Mouse (Mus musculus) forebrain, embryonic 13.5 days (tissue): ENCODE measurements around the gene Fndc3b. TPM values are rescaled to one million over a fixed set of nuclear protein-coding genes. Genes with fewer than 3 reads are reported as not detected.

Source experiments
- ATAC-seq: fragments of 200-750 bp; cut with Nextera tagmentation; 2 replicates; pipeline ENCODE4 v1.8.0; 2017
- H3K27ac ChIP-seq: fragments of 300-500 bp; sonication (generic); 2 replicates; pipeline ENCODE4 v1.5.1; 2015; ENCODE audit warnings: inconsistent platforms, mild to moderate bottlenecking, moderate library complexity
- H3K27me3 ChIP-seq: fragments of 300-500 bp; sonication (generic); 2 replicates; pipeline ENCODE4 v1.6.1; 2015; ENCODE audit warnings: mild to moderate bottlenecking, inconsistent platforms
- H3K36me3 ChIP-seq: fragments of 300-500 bp; sonication (generic); 2 replicates; pipeline ENCODE4 v1.6.1; 2015; ENCODE audit warnings: mild to moderate bottlenecking, inconsistent platforms; ENCODE audit not compliant: poor library complexity, severe bottlenecking
- H3K4me1 ChIP-seq: fragments of 300-500 bp; sonication (generic); 2 replicates; pipeline ENCODE4 v1.6.1; 2015; ENCODE audit warnings: inconsistent platforms
- H3K4me2 ChIP-seq: fragments of 300-500 bp; sonication (generic); 2 replicates; pipeline ENCODE4 v1.6.1; 2015; ENCODE audit warnings: inconsistent platforms, mild to moderate bottlenecking, moderate library complexity
- H3K4me3 ChIP-seq: fragments of 300-500 bp; sonication (generic); 2 replicates; pipeline ENCODE4 v1.5.1; 2015; ENCODE audit warnings: mild to moderate bottlenecking, inconsistent platforms
- H3K9ac ChIP-seq: fragments of 300-500 bp; sonication (generic); 2 replicates; pipeline ENCODE4 v1.6.1; 2015; ENCODE audit warnings: mild to moderate bottlenecking, inconsistent platforms
- H3K9me3 ChIP-seq: fragments of 300-500 bp; sonication (generic); replicated peaks from 2 replicates; pipeline ENCODE4 v1.6.1; 2016; ENCODE audit warnings: inconsistent platforms
- WGBS: fragments of 180-500 bp; shearing (Covaris S2); methylation state at CpG from one replicate; pipeline ENCODE4 v1.1.7; 2015; 5-methylcytosine and 5-hydroxymethylcytosine counted together
- microRNA-seq: library from miRNA; unstranded; fragments of <30 nt; microRNA quantifications from one replicate; pipeline ENCODE4, GENCODE M21; 2016
- polyA plus RNA-seq: library from polyadenylated mRNA; unstranded; fragments of >200 nt; fragmentation: Nextera tagmentation; extraction: Ambion mirVana; gene quantifications from 2 replicates; pipeline ENCODE4 v1.2.1, GENCODE M21; 2015

The Fndc3b gene
- polyA plus RNA-seq, 1 experiment from 2014 or later: 5.6 TPM

GRCm38 (mm10) chr3:27374396-27374795, 336.7 kb downstream of the Fndc3b start:
- no peak overlapping the region for H3K4me3 ChIP-seq
- H3K4me2 ChIP-seq: no peak overlapping the region
- H3K9me3 ChIP-seq: no peaks in the 10 kb centered on the region
- peaks cover 53% of the 10 kb centered on the region for H3K27me3 ChIP-seq
- no peak overlapping the region for H3K27ac ChIP-seq
- no peak overlapping the region for H3K9ac ChIP-seq
- ATAC-seq: no peak
- 65% methylated on average over 9 of the region's 9 CpGs for WGBS
- H3K4me1 ChIP-seq: peaks cover 15% of the 10 kb centered on the region
- H3K36me3 ChIP-seq: no peaks in the 10 kb centered on the region

GRCm38 (mm10) chr3:27371725-27372650, 339.1 kb downstream of the Fndc3b start:
- peak; percentile 71 for ATAC-seq
- WGBS: 1% methylated on average over 72 of the region's 77 CpGs
- no peaks in the 10 kb centered on the region for H3K36me3 ChIP-seq
- H3K27ac ChIP-seq: no peak overlapping the region
- H3K4me1 ChIP-seq: peaks cover 15% of the 10 kb centered on the region
- peaks cover 63% of the 10 kb centered on the region for H3K27me3 ChIP-seq
- H3K4me3 ChIP-seq: peak overlapping the region; percentile 44
- H3K4me2 ChIP-seq: peak overlapping the region; percentile 86
- no peaks in the 10 kb centered on the region for H3K9me3 ChIP-seq
- H3K9ac ChIP-seq: peak overlapping the region; percentile 52

GRCm38 (mm10) chr3:27371276-27371621, 339.9 kb downstream of the Fndc3b start, which contains the start of gene Ghsr:
Gene Ghsr, plus strand, starts transcription at chr3:27371351.
- Histone ChIP-seq H3K4me1 (peaks cover 15% of the 10 kb centered on the region), H3K4me2 (peak within 1 kb of the TSS; percentile 86), H3K36me3 (no peaks in the 10 kb centered on the region), H3K9ac (peak within 1 kb of the TSS; percentile 52), H3K9me3 (no peaks in the 10 kb centered on the region), H3K27ac (no peak within 1 kb of the TSS), H3K27me3 (peaks cover 63% of the 10 kb centered on the region), H3K4me3 (peak within 1 kb of the TSS; percentile 44)
- ATAC-seq: peak; percentile 64
- 1% methylated on average over 16 of the region's 19 CpGs for WGBS

GRCm38 (mm10) chr3:27370582-27371275, 340.4 kb downstream of the Fndc3b start:
- Histone ChIP-seq H3K9me3 (no peaks in the 10 kb centered on the region), H3K9ac (no peak overlapping the region), H3K27me3 (peaks cover 63% of the 10 kb centered on the region), H3K4me3 (peak overlapping the region; percentile 44), H3K36me3 (no peaks in the 10 kb centered on the region), H3K4me2 (peak overlapping the region; percentile 86), H3K4me1 (peaks cover 15% of the 10 kb centered on the region), H3K27ac (no peak overlapping the region)
- 0 out of 2 replicates have a peak, but pooled peaks have one; percentile 6 for ATAC-seq
- 2% methylated on average over 20 of the region's 20 CpGs for WGBS

- Histone ChIP-seq H3K4me1 (peaks cover 15% of the 10 kb centered on the region), H3K27ac (no peak overlapping the region), H3K36me3 (no peaks in the 10 kb centered on the region), H3K4me2 (no peak overlapping the region), H3K9me3 (no peaks in the 10 kb centered on the region), H3K9ac (no peak overlapping the region), H3K27me3 (peaks cover 63% of the 10 kb centered on the region), H3K4me3 (no peak overlapping the region)
- 7% methylated on average over 10 of the region's 10 CpGs for WGBS
- no peak for ATAC-seq
These were observed 341.0 kb downstream of the Fndc3b start for GRCm38 (mm10) chr3:27370125-27370524.

Small RNA genes within 50 kb of the gene (microRNA-seq; reads per million reads assigned to microRNA genes)
- gene Mir3092: not detected

Other genes with a start within 250 kb of the Fndc3b start
- gene Tmem212, start 185.1 kb upstream of the Fndc3b start, polyA plus RNA-seq: not detected in 2 replicates
- gene Pld1, start 227.4 kb upstream of the Fndc3b start, polyA plus RNA-seq: 2.4 and 2.7 TPM in 2 replicates